Mouse (Mus musculus) heart, postnatal 0 days (tissue): ENCODE measurements around the gene Bcl11a.

Experiments used
- CTCF ChIP-seq: IDR thresholded peaks from 2 replicates; pipeline ENCODE4 v1.5.1; 2016; ENCODE audit warnings: antibody characterized with exemption, control low read depth, low read depth
- EP300 ChIP-seq: IDR thresholded peaks from 2 replicates; pipeline ENCODE4 v1.6.1; 2016; ENCODE audit warnings: antibody characterized with exemption, low read depth

DNA sequence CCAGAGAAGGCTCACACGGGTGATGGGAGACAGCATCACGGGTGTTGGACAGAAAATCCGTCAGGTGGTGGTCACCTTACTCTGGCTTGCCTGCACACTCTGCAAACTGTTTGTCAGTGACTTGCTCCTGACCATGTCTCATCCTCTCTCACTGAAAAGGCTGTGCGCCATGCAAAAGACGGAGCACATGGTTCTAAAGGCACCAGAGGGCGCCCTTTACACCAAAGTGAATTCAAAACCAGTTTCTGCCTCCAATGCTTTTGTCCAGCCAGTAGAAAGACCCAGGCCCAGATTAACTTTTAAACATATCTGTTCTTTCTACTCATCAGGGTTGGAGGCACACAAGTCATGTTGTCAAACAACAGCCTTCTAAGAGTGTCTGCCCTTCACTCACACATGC is 25.0 kb upstream of the Bcl11a start:
- TF ChIP-seq CTCF (peak; percentile 15; the same call in 1 of the 2 replicates), EP300 (no peak)
